Mouse (Mus musculus): Measurements from ENCODE around the gene Lix1l. TPM values are rescaled to one million over a fixed set of nuclear protein-coding genes. Genes with fewer than 3 reads are reported as not detected.
A peak's percentile ranks its signal among the peaks of the same experiment; 100 is the strongest.
"Not testable (repeated sequence)": the region's sequence is repeated elsewhere in the genome, so short reads cannot be mapped to it uniquely, and the experiment has no call there.

Gene Lix1l
- total RNA-seq, 4 experiments from 2014 or later: 20.9 to 31.1 (median 25.8) TPM

GRCm38 (mm10) chr3:96629729-96630600 is 29.0 kb downstream of the Lix1l start, which contains the start of gene Rbm8a:
TSS of gene Rbm8a (plus strand) at chr3:96629933.
- DNase-seq (ENCODE audit: low spot score): peak; percentile 98

- no peak for DNase-seq (ENCODE audit: low spot score)
Measured at GRCm38 (mm10) chr3:96632058-96632457, 31.1 kb downstream of the Lix1l start.

GRCm38 (mm10) chr3:96634015-96634414 is 33.1 kb downstream of the Lix1l start:
- DNase-seq (ENCODE audit: low spot score): no peak

- peak; percentile 91 for DNase-seq (ENCODE audit: low spot score)
Measured at GRCm38 (mm10) chr3:96634928-96635879, 34.3 kb downstream of the Lix1l start, which contains the start of the genes Pex11b and Gm42957. TSS of gene Pex11b (plus strand) at chr3:96635376. TSS of gene Gm42957 (plus strand) at chr3:96635474.

- no peak for DNase-seq (ENCODE audit: low spot score)
Measured at GRCm38 (mm10) chr3:96635906-96636305, 35.0 kb downstream of the Lix1l start.

GRCm38 (mm10) chr3:96636448-96636847 is 35.5 kb downstream of the Lix1l start:
- no peak for DNase-seq (ENCODE audit: low spot score)

GRCm38 (mm10) chr3:96639219-96639618 is 38.3 kb downstream of the Lix1l start:
- DNase-seq (ENCODE audit: low spot score): peak; percentile 70

GRCm38 (mm10) chr3:96645018-96645649 is 44.2 kb downstream of the Lix1l start, which contains the start of gene Itga10:
TSS of gene Itga10 (plus strand) at chr3:96645584.
- DNase-seq (ENCODE audit: low spot score): peak; percentile 28

GRCm38 (mm10) chr3:96647365-96647764 is 46.4 kb downstream of the Lix1l start:
- no peak for DNase-seq (ENCODE audit: low spot score)

- no peak for DNase-seq (ENCODE audit: low spot score)
Measured at GRCm38 (mm10) chr3:96660901-96661300, 60.0 kb downstream of the Lix1l start.

- DNase-seq (ENCODE audit: low spot score): no peak
Measured at GRCm38 (mm10) chr3:96662731-96663316, 61.9 kb downstream of the Lix1l start.

GRCm38 (mm10) chr3:96663432-96664239 is 62.7 kb downstream of the Lix1l start:
- peak; percentile 83 for DNase-seq (ENCODE audit: low spot score)

GRCm38 (mm10) chr3:96665732-96666363 is 64.9 kb downstream of the Lix1l start:
- not testable (repeated sequence) for DNase-seq (ENCODE audit: low spot score)

- no peak for DNase-seq (ENCODE audit: low spot score)
Measured at GRCm38 (mm10) chr3:96666916-96667315, 66.0 kb downstream of the Lix1l start.

GRCm38 (mm10) chr3:96667316-96667715 is 66.4 kb downstream of the Lix1l start:
- no peak for DNase-seq (ENCODE audit: low spot score)

- DNase-seq (ENCODE audit: low spot score): no peak
Measured at GRCm38 (mm10) chr3:96668424-96669067, 67.6 kb downstream of the Lix1l start.

- DNase-seq (ENCODE audit: low spot score): peak; percentile 56
Measured at GRCm38 (mm10) chr3:96669727-96670468, 68.9 kb downstream of the Lix1l start, which contains the start of gene Ankrd35. TSS of gene Ankrd35 (plus strand) at chr3:96670131.

- DNase-seq (ENCODE audit: low spot score): no peak
Measured at GRCm38 (mm10) chr3:96671519-96671918, 70.6 kb downstream of the Lix1l start.
